Mouse (Mus musculus): ENCODE data around the gene Adamts10.

- no peak for TF ChIP-seq POLR2A (IDR thresholded peaks at IDR 0.05; ENCODE audit: borderline replicate concordance, extremely low read depth, insufficient read depth, insufficient read length, poor library complexity, severe bottlenecking)
- TF ChIP-seq CTCF (IDR thresholded peaks at IDR 0.05; ENCODE audit: borderline replicate concordance, extremely low read depth, insufficient read depth, insufficient read length), result no peak
Observed at GRCm38 (mm10) chr17:33510172-33510571, 13.8 kb upstream of the Adamts10 start.
